Mouse (Mus musculus) thymus, adult 2 months (tissue): ENCODE results near the gene Dedd2. TPM values are rescaled to one million over a fixed set of nuclear protein-coding genes. Genes with fewer than 3 reads are reported as not detected.

ENCODE experiments used
- DNase-seq: peaks from one replicate; pipeline ENCODE4 v3.0.0; 2021
- H3K27ac ChIP-seq: fragments of 200-500 bp; 2 replicates; pipeline ENCODE4 v1.5.1; 2012; ENCODE audit warnings: low read length, control low read depth; ENCODE audit not compliant: control insufficient read depth, insufficient read depth
- H3K27me3 ChIP-seq: fragments of 200-500 bp; 2 replicates; pipeline ENCODE4 v1.6.1; 2012; ENCODE audit warnings: mild to moderate bottlenecking, low read length, moderate library complexity, mixed read lengths; ENCODE audit not compliant: control insufficient read depth, insufficient read depth
- H3K36me3 ChIP-seq: fragments of 200-500 bp; 2 replicates; pipeline ENCODE4 v1.6.1; 2012; ENCODE audit warnings: mild to moderate bottlenecking, low read length, moderate library complexity; ENCODE audit not compliant: control insufficient read depth, insufficient read depth
- H3K4me1 ChIP-seq: fragments of 200-500 bp; replicated peaks from 2 replicates; pipeline ENCODE4 v1.6.1; 2012; ENCODE audit warnings: low read length; ENCODE audit not compliant: control insufficient read depth, insufficient read depth
- H3K4me3 ChIP-seq: fragments of 200-500 bp; 2 replicates; pipeline ENCODE4 v1.5.1; 2012; ENCODE audit warnings: mild to moderate bottlenecking, low read length, control low read depth, moderate library complexity; ENCODE audit not compliant: control insufficient read depth, insufficient read depth
- CTCF ChIP-seq: fragments of 200-500 bp; IDR thresholded peaks from 2 replicates; pipeline ENCODE4 v1.5.1; 2012; ENCODE audit warnings: mild to moderate bottlenecking, control low read depth, low read length, moderate library complexity, borderline replicate concordance; ENCODE audit not compliant: control insufficient read depth, poor library complexity, insufficient read depth; ENCODE audit errors: extremely low read depth
- POLR2A ChIP-seq: fragments of 200-500 bp; IDR thresholded peaks from 2 replicates; pipeline ENCODE4 v1.6.1; 2012; ENCODE audit warnings: mild to moderate bottlenecking, low read length, control low read depth, moderate library complexity; ENCODE audit not compliant: control insufficient read depth, poor library complexity, insufficient read depth; ENCODE audit errors: extremely low read depth
- WGBS: fragments of 180-500 bp; shearing (Covaris S2); methylation state at CpG from one replicate; pipeline ENCODE4 v1.1.7; 2018; 5-methylcytosine and 5-hydroxymethylcytosine counted together
- polyA plus RNA-seq: library from polyadenylated mRNA; depleted of rRNA; stranded (reverse); fragments of >200 nt; gene quantifications from 2 replicates; pipeline ENCODE4 v1.2.3, GENCODE M21; 2012

Dedd2 gene
- polyA plus RNA-seq, 1 experiment: 102 TPM

DNA sequence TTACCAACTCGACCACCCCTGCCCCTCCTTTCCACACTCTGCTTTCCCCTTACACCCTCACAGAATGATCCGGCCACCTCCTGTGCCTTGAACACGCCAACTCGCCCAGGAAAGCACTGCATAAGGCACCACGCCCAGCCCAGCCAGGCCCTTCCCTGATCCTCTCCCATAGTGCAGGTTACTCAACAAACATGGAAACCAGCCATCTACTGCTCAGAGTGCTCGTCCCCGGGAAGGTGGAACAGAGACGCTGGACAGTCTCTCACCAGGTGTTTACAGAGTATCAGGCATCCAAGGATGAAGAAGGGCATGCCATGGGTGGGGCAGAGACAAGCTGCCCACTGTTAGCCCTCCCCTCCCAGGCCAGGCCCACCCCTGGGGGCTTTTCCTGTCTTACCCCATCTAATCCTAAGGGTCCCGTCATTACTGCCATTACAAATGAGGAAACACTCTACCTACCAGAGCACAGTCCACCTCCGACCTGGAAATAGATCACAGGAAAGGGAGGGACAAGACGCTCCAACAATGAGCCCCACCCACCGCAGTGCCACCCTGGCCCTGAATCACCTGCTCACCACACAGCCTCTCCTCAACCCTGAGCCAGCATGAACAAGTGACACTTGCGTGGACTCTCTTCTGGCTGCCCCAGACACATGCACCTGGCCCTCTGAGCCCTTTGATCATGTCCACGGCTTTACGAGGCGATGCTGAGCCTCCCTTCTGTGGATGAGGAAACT is 14.2 kb downstream of the Dedd2 start:
- DNase-seq: no peak
- TF ChIP-seq CTCF (no peak), POLR2A (no peak)
- H3K4me3 ChIP-seq: peak overlapping the region; percentile 25; the same call in 1 of the 2 replicates

DNA sequence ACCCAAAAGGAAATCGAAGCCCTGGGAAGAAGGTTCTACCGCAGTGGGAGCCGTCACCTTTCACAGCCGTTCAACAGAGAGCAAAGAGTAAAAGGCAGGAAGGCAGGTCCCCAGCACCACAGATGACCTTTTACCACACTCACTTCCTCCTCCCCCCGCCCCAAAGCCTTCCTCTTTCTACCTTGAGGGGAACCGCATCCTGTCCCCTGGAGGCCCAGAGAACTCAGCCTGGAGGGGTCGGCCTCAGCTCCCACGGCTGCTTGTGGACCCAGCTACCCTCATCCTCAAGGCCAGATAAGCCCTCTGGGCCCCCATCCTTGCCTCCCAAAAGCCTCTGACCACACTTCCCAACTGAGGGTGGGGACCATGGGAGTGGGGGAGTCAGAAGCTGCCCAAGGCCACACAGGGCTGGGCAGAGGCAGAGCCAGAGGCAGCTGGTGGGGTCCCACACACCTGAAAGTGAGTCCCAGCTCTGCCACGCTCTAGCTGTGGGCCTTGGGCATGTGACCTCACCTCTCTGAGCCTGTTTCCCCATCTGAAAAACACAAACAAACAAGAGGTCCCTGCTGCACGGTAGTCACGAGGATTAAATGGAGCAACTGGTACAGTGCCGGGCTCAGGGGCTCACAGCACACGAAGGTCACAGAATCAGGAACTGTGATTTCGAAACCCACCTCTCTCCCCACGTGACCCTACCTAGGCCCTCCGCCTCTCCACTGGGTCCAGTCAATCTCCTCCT is 14.9 kb downstream of the Dedd2 start:
- Histone ChIP-seq H3K27me3 (no peaks in the 10 kb centered on the region), H3K4me1 (peaks cover 50% of the 10 kb centered on the region), H3K4me3 (peak overlapping the region; percentile 25), H3K36me3 (peaks cover 15% of the 10 kb centered on the region), H3K27ac (peak overlapping the region; percentile 83)
- peak; percentile 80 for DNase-seq
- TF ChIP-seq POLR2A: no peak
- TF ChIP-seq CTCF: no peak
- WGBS: 11% methylated on average over 16 of the region's 16 CpGs

More for the DNA sequence above, 14.2 kb downstream of the Dedd2 start:
- WGBS: 77% methylated on average over 16 of the region's 16 CpGs
- peaks cover 52% of the 10 kb centered on the region for H3K4me1 ChIP-seq
- peak overlapping the region; percentile 83 for H3K27ac ChIP-seq
- H3K36me3 ChIP-seq: peaks cover 20% of the 10 kb centered on the region
- no peaks in the 10 kb centered on the region for H3K27me3 ChIP-seq

DNA sequence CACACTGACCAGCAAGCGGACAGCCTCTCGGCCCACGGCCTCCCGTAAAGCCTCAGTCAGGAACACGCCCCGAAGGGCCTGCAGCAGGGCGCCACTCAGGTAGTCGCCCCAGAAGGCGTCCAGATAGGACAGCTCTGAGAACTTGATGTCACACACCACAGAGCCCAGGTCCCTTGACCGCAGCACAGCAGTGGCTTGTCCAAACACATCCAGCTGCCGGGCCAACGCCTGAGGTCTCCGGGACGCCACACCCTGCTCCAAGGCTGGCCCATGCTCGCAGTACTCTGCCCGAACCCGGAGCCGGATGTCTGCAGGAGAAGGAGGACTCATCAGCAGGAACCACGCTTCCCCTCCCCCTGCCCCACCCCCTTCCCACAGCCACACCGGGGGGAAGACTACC is 16.8 kb downstream of the Dedd2 start:
- Histone ChIP-seq H3K27me3 (no peaks in the 10 kb centered on the region), H3K36me3 (peaks cover 12% of the 10 kb centered on the region), H3K4me1 (peaks cover 44% of the 10 kb centered on the region), H3K27ac (no peak overlapping the region), H3K4me3 (no peak overlapping the region)
- TF ChIP-seq POLR2A (no peak), CTCF (no peak)
- DNase-seq: no peak
- 67% methylated on average over 20 of the region's 20 CpGs for WGBS

DNA sequence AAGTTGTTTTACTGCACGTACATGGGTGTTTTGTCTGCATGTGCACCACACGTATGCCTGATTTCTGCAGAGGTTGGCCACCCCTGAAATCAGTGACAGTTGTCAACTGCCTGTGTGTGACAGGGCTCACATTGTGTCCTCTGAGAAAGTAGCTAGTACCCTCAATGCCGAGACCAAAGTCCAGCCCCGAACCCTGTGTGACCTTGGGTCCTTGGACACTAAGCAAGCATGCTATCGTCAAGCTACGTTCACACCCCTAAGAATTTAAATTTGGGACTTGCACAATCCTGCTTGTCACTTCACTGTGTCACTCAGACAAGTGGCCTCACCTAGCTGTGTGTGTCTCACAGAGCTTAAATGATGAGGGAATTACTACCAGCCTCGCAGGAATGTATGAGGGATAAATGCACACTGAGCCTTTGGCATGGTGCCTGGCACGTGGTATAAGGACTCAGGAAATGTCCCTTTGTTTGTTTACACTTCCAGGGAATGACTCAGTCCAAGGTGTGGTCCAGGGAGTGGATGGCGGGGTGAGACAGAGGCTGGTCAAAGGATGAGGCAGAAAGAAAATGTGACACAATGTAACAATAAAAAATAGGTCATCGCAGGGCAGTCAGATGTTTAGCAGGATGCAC is 22.9 kb downstream of the Dedd2 start:
- H3K27ac ChIP-seq: no peak overlapping the region
- WGBS: 91% methylated on average over 10 of the region's 10 CpGs

GRCm38 (mm10) chr7:25196107-25196506 is 24.3 kb downstream of the Dedd2 start:
- no peak for TF ChIP-seq CTCF
- no peak for TF ChIP-seq POLR2A
- Histone ChIP-seq H3K4me1 (peaks cover 5% of the 10 kb centered on the region; the same call in 1 of the 2 replicates), H3K27ac (no peak overlapping the region), H3K4me3 (no peak overlapping the region), H3K27me3 (no peaks in the 10 kb centered on the region), H3K36me3 (no peaks in the 10 kb centered on the region)
- no peak for DNase-seq
- 35% methylated on average over 9 of the region's 9 CpGs for WGBS

More for the DNA sequence above, 22.9 kb downstream of the Dedd2 start:
- H3K27me3 ChIP-seq: no peaks in the 10 kb centered on the region
- TF ChIP-seq CTCF (no peak), POLR2A (no peak)
- H3K4me1 ChIP-seq: peaks cover 5% of the 10 kb centered on the region; the same call in 1 of the 2 replicates
- H3K4me3 ChIP-seq: no peak overlapping the region
- DNase-seq: no peak
- peaks cover 1% of the 10 kb centered on the region for H3K36me3 ChIP-seq

GRCm38 (mm10) chr7:25195148-25195547 is 25.3 kb downstream of the Dedd2 start:
- Histone ChIP-seq H3K4me3 (no peak overlapping the region), H3K36me3 (no peaks in the 10 kb centered on the region), H3K27me3 (no peaks in the 10 kb centered on the region), H3K4me1 (peaks cover 5% of the 10 kb centered on the region; the same call in 1 of the 2 replicates), H3K27ac (no peak overlapping the region)
- DNase-seq: no peak
- WGBS: 97% methylated on average over 3 of the region's 3 CpGs
- TF ChIP-seq POLR2A (no peak), CTCF (no peak)
